16 mouse cellular contexts compared by ENCODE assay signal in the genomic region with DNA sequence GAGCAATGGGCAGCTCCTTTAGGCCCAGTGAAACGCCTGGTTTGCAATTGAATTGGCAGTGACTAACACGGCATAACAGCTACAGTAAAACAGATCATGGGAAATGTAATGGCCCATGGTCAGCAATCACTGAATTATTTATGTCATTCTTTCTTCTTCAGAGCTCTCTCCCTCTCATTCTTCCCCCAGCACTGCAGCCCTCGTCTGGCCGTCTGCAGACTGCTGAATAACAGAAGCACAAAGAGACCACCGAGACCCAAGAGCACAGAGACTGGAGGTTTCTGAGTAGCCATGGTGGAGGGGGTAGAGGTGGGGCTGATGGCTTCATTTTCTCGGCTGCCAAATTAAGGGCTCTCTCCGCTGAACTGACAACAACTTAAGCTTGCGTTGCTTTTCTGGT.
DNase-seq lines count a peak whose midpoint lies in the region; ATAC-seq and TF ChIP-seq lines count a peak whose summit lies in the region.
"Had no signal": no experiment of that assay in that cellular context is flagged by ENCODE, and none has a peak within 500 bp of the region (broad histone marks: within the 10 kb centered on the region; RNA-seq: fewer than 3 reads in every experiment).

No protein-coding gene starts in this region.

- H3K27ac ChIP-seq in kidney, postnatal 0 days = no peak overlapping the region
- H3K27ac ChIP-seq in hindbrain, embryonic 10.5 days = 0 out of 2 replicates have a peak overlapping the region, but pooled peaks have one; percentile 56
- peak overlapping the region; percentile 55 for H3K27ac ChIP-seq in neural tube, embryonic 13.5 days (replicated peaks)
- H3K27ac ChIP-seq in liver, embryonic 12.5 days = no peak overlapping the region
- H3K27ac ChIP-seq: embryonic facial prominence, embryonic 10.5 days; lung, embryonic 15.5 days had no signal

- no peak overlapping the region for H3K4me3 ChIP-seq in kidney, postnatal 0 days (replicated peaks; ENCODE audit: low read depth, low read length)
- H3K4me3 ChIP-seq in hindbrain, embryonic 10.5 days = no peak overlapping the region
- no peak overlapping the region for H3K4me3 ChIP-seq in neural tube, embryonic 13.5 days
- H3K4me3 ChIP-seq in liver, embryonic 12.5 days = no peak overlapping the region
- H3K4me3 ChIP-seq: embryonic facial prominence, embryonic 10.5 days; erythroblast, embryonic 14.5 days; lung, embryonic 15.5 days had no signal

- H3K36me3 ChIP-seq in kidney, postnatal 0 days (ENCODE audit: insufficient read depth, low read length) = no peaks in the 10 kb centered on the region
- H3K36me3 ChIP-seq in hindbrain, embryonic 10.5 days = 0 out of 2 replicates have a peak, but pooled peaks cover 3% of the 10 kb centered on the region
- no peaks in the 10 kb centered on the region for H3K36me3 ChIP-seq in neural tube, embryonic 13.5 days
- no peaks in the 10 kb centered on the region for H3K36me3 ChIP-seq in liver, embryonic 12.5 days
- H3K36me3 ChIP-seq: embryonic facial prominence, embryonic 10.5 days; lung, embryonic 15.5 days had no signal

- no peaks in the 10 kb centered on the region for H3K27me3 ChIP-seq in kidney, postnatal 0 days (ENCODE audit: insufficient read depth, low read length)
- peaks cover 59% of the 10 kb centered on the region for H3K27me3 ChIP-seq in hindbrain, embryonic 10.5 days (ENCODE audit: insufficient read depth, poor library complexity, severe bottlenecking)
- H3K27me3 ChIP-seq in neural tube, embryonic 13.5 days = peaks cover 32% of the 10 kb centered on the region
- H3K27me3 ChIP-seq in liver, embryonic 12.5 days (replicated peaks) = peaks cover 27% of the 10 kb centered on the region

- ATAC-seq in kidney, postnatal 0 days (replicated peaks; ENCODE audit: low FRiP score, low read depth) = no peak
- no peak for ATAC-seq in neural tube, embryonic 13.5 days (ENCODE audit: low read depth)
- ATAC-seq in liver, embryonic 12.5 days = no peak
- ATAC-seq: activated CD4-positive, CD25-positive, alpha-beta regulatory T cell, adult 4 months had no signal

- no peaks in the 10 kb centered on the region for H3K9me3 ChIP-seq in kidney, postnatal 0 days (replicated peaks; ENCODE audit: low read length)
- H3K9me3 ChIP-seq in hindbrain, embryonic 10.5 days = 0 out of 2 replicates have a peak, but pooled peaks cover 8% of the 10 kb centered on the region
- no peaks in the 10 kb centered on the region for H3K9me3 ChIP-seq in neural tube, embryonic 13.5 days
- no peaks in the 10 kb centered on the region for H3K9me3 ChIP-seq in liver, embryonic 12.5 days (replicated peaks)
- H3K9me3 ChIP-seq: lung, embryonic 15.5 days had no signal

- DNase-seq in kidney, postnatal 0 days (ENCODE audit: low spot score) = peak; percentile 44
- no peak for DNase-seq in kidney, adult 18-20 months
- DNase-seq in hindbrain, embryonic 10.5 days (ENCODE audit: low spot score) = no peak
- peak; percentile 42 for DNase-seq in mesoderm, embryonic 11.5 days (ENCODE audit: low read depth, low spot score)
- DNase-seq in B cell, adult 2 months = no peak
- DNase-seq in adrenal gland, postnatal 4 days (ENCODE audit: low spot score in 2 of 2) = no peak
- DNase-seq: cerebellum, postnatal 36 days; heart, adult 11 months; kidney, adult 11 months; kidney, postnatal 4 days had no signal

- 27% methylated on average over 8 of the region's 8 CpGs for WGBS in kidney, postnatal 0 days
- WGBS in hindbrain, embryonic 10.5 days = 42% methylated on average over 8 of the region's 8 CpGs
- 20% methylated on average over 8 of the region's 8 CpGs for WGBS in neural tube, embryonic 13.5 days
- WGBS in liver, embryonic 12.5 days (ENCODE audit: insufficient replicate concordance) = 58% methylated on average over 8 of the region's 8 CpGs

- no peak overlapping the region for H3K4me2 ChIP-seq in kidney, postnatal 0 days (ENCODE audit: low read length)
- H3K4me2 ChIP-seq in neural tube, embryonic 13.5 days = no peak overlapping the region
- no peak overlapping the region for H3K4me2 ChIP-seq in liver, embryonic 12.5 days
- H3K4me2 ChIP-seq: lung, embryonic 15.5 days had no signal

- H3K4me1 ChIP-seq in kidney, postnatal 0 days (replicated peaks; ENCODE audit: insufficient read depth, low read length) = 0 out of 2 replicates have a peak, but pooled peaks cover 5% of the 10 kb centered on the region
- H3K4me1 ChIP-seq in hindbrain, embryonic 10.5 days (replicated peaks) = peaks cover 57% of the 10 kb centered on the region
- peaks cover 58% of the 10 kb centered on the region for H3K4me1 ChIP-seq in neural tube, embryonic 13.5 days (replicated peaks)
- no peaks in the 10 kb centered on the region for H3K4me1 ChIP-seq in liver, embryonic 12.5 days

- TF ChIP-seq CTCF in kidney, postnatal 0 days (IDR thresholded peaks at IDR 0.05; ENCODE audit: low read depth) = no peak

- H3K9ac ChIP-seq in kidney, postnatal 0 days (ENCODE audit: low read depth, low read length) = no peak overlapping the region
- H3K9ac ChIP-seq in neural tube, embryonic 13.5 days = no peak overlapping the region; the same call in 1 of the 2 replicates
- H3K9ac ChIP-seq in liver, embryonic 12.5 days = no peak overlapping the region
- H3K9ac ChIP-seq: lung, embryonic 15.5 days had no signal

Comparison
In these comparisons a context has a peak if more than half of its experiments do, and no peak if none do; other contexts are left out.
1. DNase-seq: peak in kidney, postnatal 0 days (single experiment) and mesoderm, embryonic 11.5 days (single experiment); none in kidney, adult 18-20 months (single experiment), hindbrain, embryonic 10.5 days (single experiment), B cell, adult 2 months (0 of 2) and adrenal gland, postnatal 4 days (0 of 2).
2. H3K27ac ChIP-seq: peak in hindbrain, embryonic 10.5 days (single experiment) and neural tube, embryonic 13.5 days (single experiment); none in kidney, postnatal 0 days (single experiment) and liver, embryonic 12.5 days (single experiment).